Mouse (Mus musculus): ENCODE results near the gene Itga11. TPM values are rescaled to one million over a fixed set of nuclear protein-coding genes. Genes with fewer than 3 reads are reported as not detected.
A peak's percentile ranks its signal among the peaks of the same experiment; 100 is the strongest.

Itga11 gene
- polyA plus RNA-seq, 1 experiment from 2014 or later, result 3.0 TPM

DNA sequence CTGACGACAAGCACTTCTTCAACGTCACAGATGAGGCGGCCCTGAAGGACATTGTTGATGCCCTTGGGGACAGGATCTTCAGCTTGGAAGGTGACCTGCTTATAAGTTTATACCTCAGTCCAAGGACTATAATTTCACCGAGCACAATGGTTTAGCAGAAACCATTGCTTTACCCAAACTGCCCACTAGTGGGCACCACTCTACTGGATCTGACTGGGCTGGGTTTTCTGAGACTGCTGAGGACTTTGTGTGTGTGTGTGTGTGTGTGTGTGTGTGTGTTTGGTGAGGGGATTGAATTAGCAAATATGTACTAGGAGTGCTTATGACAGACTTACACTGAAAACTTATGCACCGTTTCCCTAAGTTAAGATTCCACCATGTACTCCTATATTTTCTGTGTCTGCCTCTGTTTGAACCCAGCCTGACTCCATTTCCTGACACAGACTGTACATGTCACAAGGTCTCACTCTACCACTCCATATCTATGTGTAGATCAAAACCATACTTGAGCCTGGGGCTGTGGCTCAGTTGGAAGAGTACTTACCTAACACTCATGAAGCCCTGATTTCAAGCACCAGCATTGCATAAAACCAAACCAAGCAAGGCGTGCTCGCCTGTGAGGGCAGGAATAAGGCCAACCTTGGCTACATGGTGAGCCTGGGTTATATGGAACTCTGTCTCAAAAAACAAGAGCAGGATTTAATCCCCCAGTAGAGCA, 67.1 kb downstream of the Itga11 start:
- Histone ChIP-seq H3K4me3 (no peak overlapping the region), H3K9me3 (peaks cover 6% of the 10 kb centered on the region; the same call in 1 of the 2 replicates), H3K36me3 (no peaks in the 10 kb centered on the region), H3K27me3 (ENCODE audit: insufficient read depth, poor library complexity, severe bottlenecking) (no peaks in the 10 kb centered on the region), H3K27ac (no peak overlapping the region), H3K4me1 (replicated peaks) (no peaks in the 10 kb centered on the region)
- WGBS, result 55% methylated on average over 7 of the region's 7 CpGs
- peak; percentile 68 for DNase-seq (ENCODE audit: low spot score)

DNA sequence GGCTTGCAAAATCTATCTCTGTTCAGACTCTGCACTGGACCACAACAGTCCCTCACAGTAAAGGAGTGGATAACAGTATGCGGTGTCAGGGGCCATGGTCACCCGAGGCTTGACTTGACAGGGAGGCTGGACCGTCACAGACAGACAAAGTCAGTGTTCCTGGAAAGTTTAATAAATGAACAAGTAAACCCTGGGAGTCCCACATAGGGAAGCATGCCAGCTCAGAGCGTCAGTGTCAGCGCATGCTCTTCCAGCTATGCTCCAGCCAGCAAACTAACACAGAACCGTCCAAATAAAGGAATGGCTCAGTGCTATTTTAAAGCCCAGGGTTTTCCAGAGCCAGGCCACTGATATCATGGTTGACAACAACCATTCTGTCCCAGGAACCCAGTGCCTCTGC, 69.0 kb downstream of the Itga11 start:
- H3K4me3 ChIP-seq, result no peak overlapping the region
- peak overlapping the region; percentile 16; the same call in 1 of the 2 replicates for H3K27ac ChIP-seq
- H3K36me3 ChIP-seq, result no peaks in the 10 kb centered on the region
- WGBS, result 86% methylated on average over 6 of the region's 6 CpGs
- H3K27me3 ChIP-seq (ENCODE audit: insufficient read depth, poor library complexity, severe bottlenecking), result no peaks in the 10 kb centered on the region
- no peaks in the 10 kb centered on the region for H3K4me1 ChIP-seq (replicated peaks)
- H3K9me3 ChIP-seq, result peaks cover 10% of the 10 kb centered on the region
- DNase-seq (ENCODE audit: low spot score), result no peak

DNA sequence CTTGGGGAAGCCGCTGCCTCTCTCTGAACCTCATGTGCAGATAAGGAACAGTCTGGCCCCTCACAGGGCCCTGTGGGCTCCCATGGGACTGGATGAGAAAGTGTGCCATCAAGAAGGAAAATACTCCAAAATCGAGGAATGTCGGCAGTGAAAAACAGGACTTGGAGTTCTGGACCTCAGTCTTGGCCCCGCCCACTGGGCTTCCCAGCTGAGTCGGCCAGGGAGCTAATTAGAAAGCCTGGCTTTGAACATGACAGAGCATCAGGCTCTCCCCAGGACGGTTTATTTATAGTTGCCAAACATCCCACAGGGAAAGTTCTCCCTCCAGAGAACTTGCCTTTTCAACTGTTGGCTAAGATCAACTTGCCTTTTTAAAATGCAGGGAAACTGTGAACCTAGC, 72.0 kb downstream of the Itga11 start:
- no peak overlapping the region for H3K4me3 ChIP-seq
- no peaks in the 10 kb centered on the region for H3K36me3 ChIP-seq
- no peak overlapping the region for H3K27ac ChIP-seq
- no peaks in the 10 kb centered on the region for H3K4me1 ChIP-seq (replicated peaks)
- H3K27me3 ChIP-seq (ENCODE audit: insufficient read depth, poor library complexity, severe bottlenecking), result no peaks in the 10 kb centered on the region
- H3K9me3 ChIP-seq, result peaks cover 19% of the 10 kb centered on the region
- WGBS, result 60% methylated on average over 6 of the region's 6 CpGs
- DNase-seq (ENCODE audit: low spot score), result no peak

DNA sequence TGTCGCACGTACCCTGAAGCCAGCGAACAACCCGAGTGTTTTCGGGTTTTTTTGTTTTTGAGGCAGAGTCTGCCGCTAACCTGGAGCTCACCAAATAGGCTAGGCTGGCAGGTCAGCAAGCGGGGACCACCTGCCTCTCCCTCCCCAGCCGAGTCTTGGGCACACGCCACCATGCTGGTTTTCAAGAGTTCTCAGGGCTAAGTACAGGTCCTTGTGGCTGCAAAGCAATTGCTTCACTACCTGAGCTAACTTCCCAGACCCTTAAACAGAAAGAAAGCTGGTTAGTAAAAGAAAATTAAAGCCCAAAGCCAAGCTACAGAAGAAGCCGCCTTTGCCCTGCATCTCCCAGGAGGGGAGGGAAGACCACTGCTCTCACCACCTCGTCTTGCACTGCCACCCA, 72.8 kb downstream of the Itga11 start:
- 84% methylated on average over 11 of the region's 11 CpGs for WGBS
- Histone ChIP-seq H3K36me3 (no peaks in the 10 kb centered on the region), H3K9me3 (peaks cover 19% of the 10 kb centered on the region), H3K4me1 (replicated peaks) (no peaks in the 10 kb centered on the region), H3K27ac (no peak overlapping the region), H3K27me3 (ENCODE audit: insufficient read depth, poor library complexity, severe bottlenecking) (no peaks in the 10 kb centered on the region), H3K4me3 (no peak overlapping the region)
- DNase-seq (ENCODE audit: low spot score), result no peak

DNA sequence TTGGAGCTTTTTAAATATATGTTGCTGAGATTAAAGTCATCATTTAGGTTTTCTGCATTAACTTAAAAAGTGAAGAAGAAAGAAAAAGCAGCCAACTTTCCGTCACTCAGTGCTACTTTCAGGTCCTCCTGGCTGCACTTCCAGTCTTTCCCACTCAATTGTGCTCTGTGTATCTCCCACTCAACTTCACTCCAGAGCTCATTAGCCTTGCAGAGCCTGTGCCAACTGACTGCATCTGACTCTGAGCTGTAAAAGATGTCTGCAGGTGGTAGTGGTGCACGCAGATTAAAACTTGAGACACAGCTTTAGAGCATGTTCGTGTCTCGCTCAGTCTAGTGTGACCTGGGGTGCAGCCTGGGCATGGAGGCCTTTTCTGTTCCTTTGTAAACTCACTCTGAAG, 80.7 kb downstream of the Itga11 start:
- Histone ChIP-seq H3K36me3 (no peaks in the 10 kb centered on the region), H3K9me3 (no peaks in the 10 kb centered on the region), H3K4me3 (no peak overlapping the region), H3K27ac (no peak overlapping the region), H3K4me1 (replicated peaks) (peaks cover 2% of the 10 kb centered on the region; the same call in 1 of the 2 replicates), H3K27me3 (ENCODE audit: insufficient read depth, poor library complexity, severe bottlenecking) (no peaks in the 10 kb centered on the region)
- no peak for DNase-seq (ENCODE audit: low spot score)
- 83% methylated on average over 4 of the region's 4 CpGs for WGBS

DNA sequence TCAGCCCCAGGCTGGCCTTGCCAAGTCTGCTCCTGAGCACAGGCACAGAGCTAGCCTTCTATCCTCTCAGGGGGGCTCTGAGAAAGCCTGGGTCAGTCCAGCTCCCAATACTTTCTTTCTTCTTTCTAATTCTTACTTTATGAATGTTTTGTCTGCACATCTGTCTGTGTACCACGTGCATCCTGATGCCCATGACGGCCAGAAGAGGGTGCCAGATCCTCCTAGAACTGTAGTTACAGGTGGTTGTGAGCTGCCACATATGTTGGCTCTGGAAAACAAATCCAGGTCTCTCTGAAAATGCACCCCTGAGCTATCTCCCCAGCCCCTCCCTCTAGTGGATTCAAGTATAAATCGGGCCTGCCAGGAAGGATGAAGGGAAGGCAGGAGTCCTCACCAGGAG, 82.0 kb downstream of the Itga11 start:
- H3K4me3 ChIP-seq, result no peak overlapping the region
- DNase-seq (ENCODE audit: low spot score), result no peak
- no peaks in the 10 kb centered on the region for H3K9me3 ChIP-seq
- H3K27ac ChIP-seq, result no peak overlapping the region
- H3K27me3 ChIP-seq (ENCODE audit: insufficient read depth, poor library complexity, severe bottlenecking), result peaks cover 13% of the 10 kb centered on the region
- 57% methylated on average over 3 of the region's 3 CpGs for WGBS
- peaks cover 7% of the 10 kb centered on the region for H3K4me1 ChIP-seq (replicated peaks)
- no peaks in the 10 kb centered on the region for H3K36me3 ChIP-seq

DNA sequence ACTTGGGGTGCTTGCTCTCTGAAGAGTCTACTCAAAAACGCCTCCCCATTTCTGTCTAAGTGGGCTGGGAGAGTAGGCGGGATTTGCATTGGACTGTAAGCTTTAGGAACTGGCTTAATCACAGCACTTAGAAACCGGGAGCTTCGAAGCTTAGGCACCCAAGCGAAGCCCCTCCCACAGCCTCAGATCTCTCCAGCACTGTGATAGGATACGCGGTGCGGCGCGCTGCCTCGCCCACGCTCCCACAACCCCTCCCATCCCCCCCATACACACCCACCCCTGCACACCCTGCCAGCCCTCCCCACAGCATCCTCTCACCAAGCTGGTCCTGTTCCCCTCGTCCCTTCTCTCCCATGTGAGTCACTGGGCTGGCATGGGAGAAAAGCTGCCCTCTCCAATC, 85.9 kb downstream of the Itga11 start:
- Histone ChIP-seq H3K36me3 (no peaks in the 10 kb centered on the region), H3K4me1 (replicated peaks) (peaks cover 10% of the 10 kb centered on the region), H3K27ac (no peak overlapping the region; the same call in 1 of the 2 replicates), H3K9me3 (no peaks in the 10 kb centered on the region), H3K4me3 (no peak overlapping the region), H3K27me3 (ENCODE audit: insufficient read depth, poor library complexity, severe bottlenecking) (peaks cover 17% of the 10 kb centered on the region)
- 21% methylated on average over 13 of the region's 13 CpGs for WGBS
- DNase-seq (ENCODE audit: low spot score), result no peak

DNA sequence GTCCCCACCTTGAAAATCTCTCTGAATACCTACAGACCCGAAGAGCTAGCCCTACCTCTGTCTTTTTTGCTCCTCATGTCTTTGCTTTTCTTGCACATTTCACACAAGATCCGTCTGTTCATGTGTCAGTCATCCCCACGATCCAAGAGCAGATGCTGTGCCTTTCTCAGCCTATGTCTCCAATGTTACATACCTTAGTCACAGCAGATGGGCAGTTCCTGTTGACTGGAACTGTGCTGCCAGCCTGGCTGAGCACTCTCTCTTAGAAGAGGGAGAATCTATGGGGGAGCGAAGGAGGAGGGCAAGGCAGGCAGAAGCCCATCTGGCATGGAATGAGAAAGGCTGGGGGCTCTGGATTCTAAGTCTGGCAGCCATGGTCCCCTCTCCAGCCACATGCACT, 87.7 kb downstream of the Itga11 start:
- no peaks in the 10 kb centered on the region for H3K36me3 ChIP-seq
- H3K4me3 ChIP-seq, result no peak overlapping the region
- H3K27me3 ChIP-seq (ENCODE audit: insufficient read depth, poor library complexity, severe bottlenecking), result peaks cover 17% of the 10 kb centered on the region
- H3K4me1 ChIP-seq (replicated peaks), result peaks cover 10% of the 10 kb centered on the region
- DNase-seq (ENCODE audit: low spot score), result no peak
- no peak overlapping the region for H3K27ac ChIP-seq
- 76% methylated on average over 4 of the region's 4 CpGs for WGBS
- H3K9me3 ChIP-seq, result no peaks in the 10 kb centered on the region

DNA sequence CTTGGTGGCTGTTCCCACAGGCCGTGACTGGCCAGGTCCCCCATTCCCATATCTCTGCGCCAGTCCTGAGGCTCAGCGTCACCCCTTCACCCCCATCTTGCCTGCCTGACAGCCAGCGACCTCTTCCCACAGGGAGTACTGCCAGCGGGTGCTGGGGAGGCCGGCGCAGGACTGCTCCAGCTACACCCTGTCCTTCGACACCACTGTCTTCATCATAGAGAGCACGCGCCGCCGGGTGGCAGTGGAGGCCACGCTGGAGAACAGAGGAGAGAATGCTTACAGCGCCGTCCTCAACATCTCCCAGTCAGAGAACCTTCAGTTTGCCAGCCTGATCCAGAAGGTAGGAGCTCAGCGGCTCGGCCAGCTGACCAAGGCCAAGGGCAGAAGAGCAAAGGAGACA, 89.8 kb downstream of the Itga11 start:
- WGBS, result 67% methylated on average over 17 of the region's 17 CpGs

DNA sequence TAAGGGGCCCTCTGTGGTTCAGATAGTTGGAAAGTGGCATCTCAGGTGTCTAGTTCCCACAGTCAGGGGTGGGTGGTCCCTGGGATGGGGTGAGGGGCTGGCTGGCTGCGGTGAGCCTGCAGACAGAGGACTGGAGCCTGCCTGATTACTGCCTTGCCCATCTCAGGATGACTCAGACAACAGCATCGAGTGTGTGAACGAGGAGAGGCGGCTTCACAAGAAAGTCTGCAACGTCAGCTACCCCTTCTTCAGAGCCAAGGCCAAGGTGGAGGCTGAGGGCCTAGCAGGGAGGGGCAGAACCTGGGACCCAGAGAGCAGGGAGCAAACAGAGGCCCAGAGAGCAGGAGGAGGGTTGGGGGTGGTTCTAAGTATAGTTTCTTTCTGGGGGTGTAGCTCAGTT, 90.7 kb downstream of the Itga11 start:
- Histone ChIP-seq H3K36me3 (no peaks in the 10 kb centered on the region), H3K27me3 (ENCODE audit: insufficient read depth, poor library complexity, severe bottlenecking) (peaks cover 17% of the 10 kb centered on the region), H3K4me1 (replicated peaks) (peaks cover 16% of the 10 kb centered on the region), H3K4me3 (no peak overlapping the region), H3K9me3 (no peaks in the 10 kb centered on the region), H3K27ac (no peak overlapping the region)
- 89% methylated on average over 5 of the region's 5 CpGs for WGBS
- no peak for DNase-seq (ENCODE audit: low spot score)

More for the DNA sequence above, 89.8 kb downstream of the Itga11 start:
- 0 out of 2 replicates have a peak overlapping the region, but pooled peaks have one; percentile 9 for H3K27ac ChIP-seq
- no peaks in the 10 kb centered on the region for H3K36me3 ChIP-seq
- no peak for DNase-seq (ENCODE audit: low spot score)
- H3K4me1 ChIP-seq (replicated peaks), result peaks cover 11% of the 10 kb centered on the region
- H3K27me3 ChIP-seq (ENCODE audit: insufficient read depth, poor library complexity, severe bottlenecking), result peaks cover 17% of the 10 kb centered on the region
- H3K4me3 ChIP-seq, result no peak overlapping the region
- H3K9me3 ChIP-seq, result no peaks in the 10 kb centered on the region

DNA sequence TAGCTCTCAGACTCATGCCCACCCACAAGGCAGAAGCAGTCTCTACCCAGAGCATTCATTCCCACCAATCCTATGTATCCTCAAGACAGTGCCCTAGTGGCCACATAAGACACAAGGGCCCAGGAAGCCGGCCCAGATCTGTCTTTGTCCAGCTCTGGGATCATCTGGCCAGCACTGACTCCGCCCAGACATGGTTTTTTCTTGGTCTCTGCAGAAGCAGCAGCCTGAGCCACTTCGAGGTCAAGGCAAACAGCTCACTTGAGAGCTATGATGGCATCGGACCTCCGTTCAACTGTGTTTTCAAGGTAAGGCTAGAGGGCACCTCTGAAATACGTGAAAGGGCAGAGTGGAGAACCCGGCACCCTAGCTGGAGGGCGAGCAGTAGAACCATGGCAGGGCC, 95.1 kb downstream of the Itga11 start:
- H3K4me3 ChIP-seq, result no peak overlapping the region
- 80% methylated on average over 8 of the region's 8 CpGs for WGBS

DNA sequence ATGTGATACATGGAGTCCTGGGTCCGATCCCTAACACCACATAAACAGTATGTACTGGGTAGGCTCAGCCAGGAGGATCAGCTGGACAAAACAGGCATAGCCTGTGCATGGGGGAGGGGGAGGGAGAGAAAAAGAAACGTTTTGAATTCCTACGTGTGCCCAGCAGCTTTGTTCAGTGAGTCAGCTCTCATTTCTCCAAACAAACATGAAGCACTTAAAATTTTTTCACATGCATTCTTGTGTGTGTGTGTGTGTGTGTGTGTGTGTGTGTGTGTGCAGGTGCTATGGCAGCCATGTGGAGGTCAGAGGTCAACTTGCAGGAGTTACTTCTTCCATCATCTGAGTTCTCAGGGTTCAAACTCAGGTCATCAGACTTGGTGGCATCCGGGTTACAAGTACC, 97.8 kb downstream of the Itga11 start:
- Histone ChIP-seq H3K4me3 (no peak overlapping the region), H3K27me3 (ENCODE audit: insufficient read depth, poor library complexity, severe bottlenecking) (no peaks in the 10 kb centered on the region), H3K36me3 (no peaks in the 10 kb centered on the region), H3K4me1 (replicated peaks) (0 out of 2 replicates have a peak, but pooled peaks cover 14% of the 10 kb centered on the region), H3K9me3 (no peaks in the 10 kb centered on the region), H3K27ac (no peak overlapping the region)
- no peak for DNase-seq (ENCODE audit: low spot score)
- 65% methylated on average over 4 of the region's 4 CpGs for WGBS

More for the DNA sequence above, 95.1 kb downstream of the Itga11 start:
- Histone ChIP-seq H3K9me3 (no peaks in the 10 kb centered on the region), H3K27me3 (ENCODE audit: insufficient read depth, poor library complexity, severe bottlenecking) (no peaks in the 10 kb centered on the region), H3K4me1 (replicated peaks) (0 out of 2 replicates have a peak, but pooled peaks cover 16% of the 10 kb centered on the region), H3K27ac (peak overlapping the region; percentile 50), H3K36me3 (no peaks in the 10 kb centered on the region)
- DNase-seq (ENCODE audit: low spot score), result no peak

DNA sequence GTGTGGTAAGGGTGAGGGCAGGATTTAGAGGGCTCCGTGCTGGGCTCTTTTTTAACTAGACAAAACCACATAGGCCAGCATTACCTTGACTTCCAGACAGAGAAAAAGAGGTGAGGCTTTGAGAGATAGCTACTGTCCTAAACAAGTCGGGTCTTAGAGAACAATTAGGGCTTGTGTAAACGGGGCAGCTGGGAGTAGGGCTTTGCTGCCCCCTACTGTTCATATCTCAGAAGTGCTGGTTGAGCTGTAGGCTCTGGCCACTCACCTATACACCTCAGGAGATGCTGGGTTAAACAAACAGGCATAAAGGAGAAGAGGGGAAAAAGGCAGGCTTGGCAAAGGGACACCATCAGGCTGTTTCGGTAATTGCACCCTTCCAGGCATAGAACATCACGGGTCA, 99.8 kb downstream of the Itga11 start:
- peaks cover 24% of the 10 kb centered on the region for H3K4me1 ChIP-seq (replicated peaks)
- peak; percentile 71 for DNase-seq (ENCODE audit: low spot score)
- H3K36me3 ChIP-seq, result no peaks in the 10 kb centered on the region
- 0 out of 2 replicates have a peak overlapping the region, but pooled peaks have one; percentile 23 for H3K27ac ChIP-seq
- no peaks in the 10 kb centered on the region for H3K9me3 ChIP-seq
- H3K4me3 ChIP-seq, result no peak overlapping the region
- 6% methylated on average over 5 of the region's 5 CpGs for WGBS
- no peaks in the 10 kb centered on the region for H3K27me3 ChIP-seq (ENCODE audit: insufficient read depth, poor library complexity, severe bottlenecking)

All from hindbrain, embryonic 10.5 days (tissue).